Mouse (Mus musculus) retina, adult 2 months (tissue): Measurements from ENCODE around the gene Hectd3.
A peak's percentile ranks its signal among the peaks of the same experiment; 100 is the strongest.

Experiments used
- DNase-seq: peaks from one replicate; pipeline ENCODE4 v3.0.0-alpha.2; 2012; ENCODE audit warnings: low read depth, low spot score

The Hectd3 gene

GRCm38 (mm10) chr4:117017738-117018137 lies 22.6 kb downstream of the Hectd3 start:
- DNase-seq: no peak

GRCm38 (mm10) chr4:117018327-117018726 lies 23.2 kb downstream of the Hectd3 start:
- DNase-seq: no peak

GRCm38 (mm10) chr4:117019206-117020134 lies 24.4 kb downstream of the Hectd3 start, which contains the start of gene Eif2b3:
Eif2b3 (plus strand) TSS chr4:117019402.
- peak; percentile 77 for DNase-seq

GRCm38 (mm10) chr4:117023469-117023868 lies 28.4 kb downstream of the Hectd3 start:
- no peak for DNase-seq

- DNase-seq: no peak
Observed at GRCm38 (mm10) chr4:117031105-117031504, 36.0 kb downstream of the Hectd3 start.

GRCm38 (mm10) chr4:117039925-117040687 lies 45.0 kb downstream of the Hectd3 start:
- DNase-seq: no peak

- no peak for DNase-seq
Observed at GRCm38 (mm10) chr4:117040791-117041190, 45.7 kb downstream of the Hectd3 start.

- no peak for DNase-seq
Observed at GRCm38 (mm10) chr4:117041283-117041721, 46.2 kb downstream of the Hectd3 start.

- DNase-seq: no peak
Observed at GRCm38 (mm10) chr4:117048836-117049235, 53.7 kb downstream of the Hectd3 start.

- no peak for DNase-seq
Observed at GRCm38 (mm10) chr4:117049485-117049884, 54.4 kb downstream of the Hectd3 start.

- DNase-seq: no peak
Observed at GRCm38 (mm10) chr4:117052626-117053025, 57.5 kb downstream of the Hectd3 start.

GRCm38 (mm10) chr4:117053956-117054355 lies 58.8 kb downstream of the Hectd3 start:
- no peak for DNase-seq
